Mouse (Mus musculus): ENCODE data around the gene Ccdc187.

The Ccdc187 gene

GRCm38 (mm10) chr2:26214526-26214925 is 79.8 kb downstream of the Ccdc187 start:
- DNase-seq (ENCODE audit: low spot score in 2 of 2): no peak

- no peak for DNase-seq (ENCODE audit: low spot score in 2 of 2)
Observed at GRCm38 (mm10) chr2:26209566-26209965, 84.8 kb downstream of the Ccdc187 start.

GRCm38 (mm10) chr2:26208126-26208789 is 86.1 kb downstream of the Ccdc187 start, which contains the start of gene Lhx3:
Gene Lhx3, minus strand, starts transcription at chr2:26208289.
- DNase-seq (ENCODE audit: low spot score in 2 of 2): peak; percentile 74 to 85

GRCm38 (mm10) chr2:26207559-26207958 is 86.8 kb downstream of the Ccdc187 start:
- peak in 1 of 2 experiments; percentile 38 for DNase-seq (ENCODE audit: low spot score in 2 of 2)

GRCm38 (mm10) chr2:26205761-26206160 is 88.6 kb downstream of the Ccdc187 start:
- DNase-seq (ENCODE audit: low spot score in 2 of 2): no peak

GRCm38 (mm10) chr2:26205126-26205525 is 89.2 kb downstream of the Ccdc187 start:
- DNase-seq (ENCODE audit: low spot score in 2 of 2): no peak

GRCm38 (mm10) chr2:26202849-26203475 is 91.4 kb downstream of the Ccdc187 start:
- DNase-seq (ENCODE audit: low spot score in 2 of 2): no peak

GRCm38 (mm10) chr2:26201926-26202848 is 92.2 kb downstream of the Ccdc187 start:
- no peak for DNase-seq (ENCODE audit: low spot score in 2 of 2)

GRCm38 (mm10) chr2:26198488-26198887 is 95.9 kb downstream of the Ccdc187 start:
- DNase-seq (ENCODE audit: low spot score in 2 of 2): no peak

- DNase-seq (ENCODE audit: low spot score in 2 of 2): no peak
Observed at GRCm38 (mm10) chr2:26194552-26195339, 99.6 kb downstream of the Ccdc187 start.

Data from urinary bladder, postnatal 36 days (tissue).